Mouse (Mus musculus): ENCODE results near the gene C530008M17Rik. TPM values are rescaled to one million over a fixed set of nuclear protein-coding genes. Genes with fewer than 3 reads are reported as not detected.

C530008M17Rik gene
- total and polyA plus RNA-seq, 3 experiments = 3.2 to 10.6 TPM; not detected in 1

DNA sequence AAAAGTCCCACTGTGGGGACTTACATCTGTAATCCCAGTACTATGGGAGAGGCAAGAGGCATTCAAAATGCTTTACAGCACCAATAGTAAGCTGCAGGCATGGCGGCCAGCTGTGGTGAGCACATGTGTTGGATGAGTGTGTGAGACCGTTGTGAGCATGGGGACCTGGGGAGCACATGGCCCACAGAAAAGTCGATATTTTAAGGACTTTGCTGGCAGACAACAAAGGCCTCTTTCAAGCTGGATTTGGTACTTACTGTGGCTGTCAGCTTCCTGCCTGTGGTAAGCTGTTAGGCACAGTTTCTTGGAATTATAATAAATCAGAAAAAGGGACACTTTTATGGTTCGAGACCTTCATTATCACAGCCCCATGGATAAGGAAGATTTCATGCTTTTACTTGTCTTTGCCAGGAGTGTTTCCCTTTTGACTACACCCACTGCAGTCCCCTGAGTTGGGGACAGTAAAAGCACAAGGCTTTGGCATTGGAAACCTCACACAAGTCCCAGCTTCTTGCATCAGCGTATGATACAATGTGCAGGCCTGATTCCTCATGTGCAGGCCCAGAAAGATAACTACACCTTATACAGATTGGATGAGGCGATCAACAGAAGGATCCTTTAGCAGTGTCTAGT lies 43.3 kb upstream of the C530008M17Rik start:
- no peaks in the 10 kb centered on the region for H3K27me3 ChIP-seq (ENCODE audit: control insufficient read depth in 1 of 2, insufficient read depth in 2 of 2, low read length in 2 of 2)
- no peaks in the 10 kb centered on the region for H3K4me1 ChIP-seq (ENCODE audit: control insufficient read depth in 1 of 2, insufficient read depth in 2 of 2, low read length in 2 of 2)
- H3K79me2 ChIP-seq (ENCODE audit: control insufficient read depth, insufficient read depth, low read length, poor library complexity) = no peaks in the 10 kb centered on the region
- TF ChIP-seq MAZ (IDR thresholded peaks at IDR 0.05; ENCODE audit: low read depth, low read length) (no peak), SIN3A (IDR thresholded peaks at IDR 0.05; ENCODE audit: low read length) (no peak), RCOR1 (IDR thresholded peaks at IDR 0.05; ENCODE audit: low read depth, low read length) (no peak), NRF1 (IDR thresholded peaks at IDR 0.05; ENCODE audit: insufficient read depth, low read depth, low read length, poor library complexity, severe bottlenecking) (no peak), CTCF (IDR thresholded peaks at IDR 0.05 in 2 of 3, conservative IDR thresholded peaks at IDR 0.05 in 1 of 3; ENCODE audit: control insufficient read depth in 1 of 3, insufficient read depth in 1 of 3, low read depth in 2 of 3, low read length in 3 of 3, poor library complexity in 1 of 3, severe bottlenecking in 1 of 3) (no peak), EP300 (IDR thresholded peaks at IDR 0.05; ENCODE audit: low read depth in 1 of 2, low read length in 2 of 2) (no peak), RAD21 (IDR thresholded peaks at IDR 0.05; ENCODE audit: low read depth, low read length) (no peak), ZKSCAN1 (IDR thresholded peaks at IDR 0.05; ENCODE audit: low read depth, low read length) (no peak), USF2 (IDR thresholded peaks at IDR 0.05; ENCODE audit: borderline replicate concordance in 1 of 2, insufficient read depth in 1 of 2, low read depth in 1 of 2, low read length in 2 of 2) (no peak), MEF2A (IDR thresholded peaks at IDR 0.05; ENCODE audit: extremely low read depth, insufficient replicate concordance, low read depth, low read length, poor library complexity, severe bottlenecking) (no peak)
- no peak overlapping the region for H3K9ac ChIP-seq (ENCODE audit: control insufficient read depth, low read depth, low read length, poor library complexity, severe bottlenecking)
- H3K9me3 ChIP-seq (replicated peaks; ENCODE audit: insufficient read depth, low read length) = no peaks in the 10 kb centered on the region
- H3K4me3 ChIP-seq (ENCODE audit: control insufficient read depth in 1 of 2, insufficient read depth in 1 of 2, low read depth in 2 of 2, low read length in 2 of 2) = no peak overlapping the region
- H3K27ac ChIP-seq (ENCODE audit: control insufficient read depth, low read depth, low read length) = no peak overlapping the region
- H3K36me3 ChIP-seq (ENCODE audit: control insufficient read depth in 1 of 2, insufficient read depth in 2 of 2, low read length in 2 of 2) = peaks cover 0 to 8% of the 10 kb centered on the region in 2 experiments; a peak in 2 of 4 replicates
- DNase-seq (ENCODE audit: low read depth, low spot score) = no peak

GRCm38 (mm10) chr5:76615276-76615675 lies 41.0 kb upstream of the C530008M17Rik start:
- Histone ChIP-seq H3K27ac (ENCODE audit: control insufficient read depth, low read depth, low read length) (no peak overlapping the region), H3K79me2 (ENCODE audit: control insufficient read depth, insufficient read depth, low read length, poor library complexity) (no peaks in the 10 kb centered on the region), H3K9me3 (replicated peaks; ENCODE audit: insufficient read depth, low read length) (no peaks in the 10 kb centered on the region), H3K27me3 (ENCODE audit: control insufficient read depth in 1 of 2, insufficient read depth in 2 of 2, low read length in 2 of 2) (no peaks in the 10 kb centered on the region), H3K4me3 (ENCODE audit: control insufficient read depth in 1 of 2, insufficient read depth in 1 of 2, low read depth in 2 of 2, low read length in 2 of 2) (no peak overlapping the region), H3K9ac (ENCODE audit: control insufficient read depth, low read depth, low read length, poor library complexity, severe bottlenecking) (no peak overlapping the region), H3K4me1 (ENCODE audit: control insufficient read depth in 1 of 2, insufficient read depth in 2 of 2, low read length in 2 of 2) (no peaks in the 10 kb centered on the region), H3K36me3 (ENCODE audit: control insufficient read depth in 1 of 2, insufficient read depth in 2 of 2, low read length in 2 of 2) (peaks cover 0 to 8% of the 10 kb centered on the region in 2 experiments; a peak in 2 of 4 replicates)
- no peak for DNase-seq (ENCODE audit: low read depth, low spot score)
- no peak for TF ChIP-seq SIN3A (IDR thresholded peaks at IDR 0.05; ENCODE audit: low read length)
- TF ChIP-seq HCFC1 (IDR thresholded peaks at IDR 0.05; ENCODE audit: low read depth, low read length) = no peak
- no peak for TF ChIP-seq GATA1 (IDR thresholded peaks at IDR 0.05; ENCODE audit: low read depth, low read length)
- no peak for TF ChIP-seq ZNF384 (IDR thresholded peaks at IDR 0.05; ENCODE audit: low read depth, low read length)
- TF ChIP-seq ZMIZ1 (IDR thresholded peaks at IDR 0.05; ENCODE audit: low read depth, low read length) = no peak
- no peak for TF ChIP-seq NELFE (IDR thresholded peaks at IDR 0.05; ENCODE audit: low read depth, low read length)
- TF ChIP-seq UBTF (IDR thresholded peaks at IDR 0.05; ENCODE audit: borderline replicate concordance, insufficient read depth, low read depth, low read length) = no peak
- no peak for TF ChIP-seq MYB (IDR thresholded peaks at IDR 0.05; ENCODE audit: low read depth, low read length)
- TF ChIP-seq MAFK (IDR thresholded peaks at IDR 0.05; ENCODE audit: borderline replicate concordance, low read depth, low read length) = no peak
- TF ChIP-seq CHD2 (IDR thresholded peaks at IDR 0.05; ENCODE audit: low read length) = no peak
- no peak for TF ChIP-seq CHD1 (IDR thresholded peaks at IDR 0.05; ENCODE audit: low read depth, low read length)
- TF ChIP-seq SMC3 (IDR thresholded peaks at IDR 0.05; ENCODE audit: low read depth, low read length) = no peak
- TF ChIP-seq TAL1 (IDR thresholded peaks at IDR 0.05; ENCODE audit: low read length) = no peak
- TF ChIP-seq TBP (IDR thresholded peaks at IDR 0.05; ENCODE audit: low read depth, low read length) = no peak
- no peak for TF ChIP-seq USF1 (IDR thresholded peaks at IDR 0.05; ENCODE audit: low read depth, low read length)
- no peak for TF ChIP-seq ETS1 (IDR thresholded peaks at IDR 0.05; ENCODE audit: low read depth, low read length)
